Mouse (Mus musculus) embryonic facial prominence, embryonic 14.5 days (tissue): ENCODE data around the gene Hck. TPM values are rescaled to one million over a fixed set of nuclear protein-coding genes. Genes with fewer than 3 reads are reported as not detected.

ENCODE experiments used
- ATAC-seq: fragments of 200-750 bp; cut with Nextera tagmentation; 2 replicates; pipeline ENCODE4 v1.8.0; 2017; ENCODE audit warnings: low read depth, moderate number of reproducible peaks, moderate TSS enrichment
- DNase-seq: peaks from one replicate; pipeline ENCODE4 v3.0.0-alpha.2; 2015; ENCODE audit warnings: low spot score
- H3K27ac ChIP-seq: fragments of 300-500 bp; sonication (generic); replicated peaks from 2 replicates; pipeline ENCODE4 v1.5.1; 2014; ENCODE audit warnings: low read depth, mild to moderate bottlenecking, low read length, moderate library complexity
- H3K27me3 ChIP-seq: fragments of 300-500 bp; sonication (generic); replicated peaks from 2 replicates; pipeline ENCODE4 v1.6.1; 2014; ENCODE audit warnings: low read length; ENCODE audit not compliant: control insufficient read depth, insufficient read depth
- H3K36me3 ChIP-seq: fragments of 300-500 bp; sonication (generic); 2 replicates; pipeline ENCODE4 v1.6.1; 2014; ENCODE audit warnings: low read length, mixed read lengths; ENCODE audit not compliant: control insufficient read depth, insufficient read depth
- H3K4me1 ChIP-seq: fragments of 300-500 bp; sonication (generic); 2 replicates; pipeline ENCODE4 v1.6.1; 2014; ENCODE audit warnings: antibody characterized with exemption, low read length; ENCODE audit not compliant: control insufficient read depth, insufficient read depth
- H3K4me2 ChIP-seq: fragments of 300-500 bp; sonication (generic); 2 replicates; pipeline ENCODE4 v1.6.1; 2014; ENCODE audit warnings: low read depth, mild to moderate bottlenecking, low read length, moderate library complexity, mixed read lengths
- H3K4me3 ChIP-seq: fragments of 300-500 bp; sonication (generic); 2 replicates; pipeline ENCODE4 v1.5.1; 2014; ENCODE audit warnings: low read depth, mild to moderate bottlenecking, low read length
- H3K9ac ChIP-seq: fragments of 300-500 bp; sonication (generic); 2 replicates; pipeline ENCODE4 v1.6.1; 2014; ENCODE audit warnings: low read depth, mild to moderate bottlenecking, low read length, moderate library complexity, mixed read lengths
- H3K9me3 ChIP-seq: fragments of 300-500 bp; sonication (generic); 2 replicates; pipeline ENCODE4 v1.6.1; 2016; ENCODE audit warnings: low read length; ENCODE audit not compliant: control insufficient read depth
- WGBS: fragments of 180-500 bp; shearing (Covaris S2); extraction: QIAGEN DNeasy Blood & Tissue Kit; methylation state at CpG from one replicate; pipeline ENCODE4 v1.1.7; 2014; 5-methylcytosine and 5-hydroxymethylcytosine counted together
- polyA plus RNA-seq: library from polyadenylated mRNA; unstranded; fragments of >200 nt; fragmentation: Nextera tagmentation; extraction: Ambion mirVana; gene quantifications from 2 replicates; pipeline ENCODE4 v1.2.1, GENCODE M21; 2014

Hck gene
- polyA plus RNA-seq, 1 experiment from 2014 or later = 11.6 TPM

DNA sequence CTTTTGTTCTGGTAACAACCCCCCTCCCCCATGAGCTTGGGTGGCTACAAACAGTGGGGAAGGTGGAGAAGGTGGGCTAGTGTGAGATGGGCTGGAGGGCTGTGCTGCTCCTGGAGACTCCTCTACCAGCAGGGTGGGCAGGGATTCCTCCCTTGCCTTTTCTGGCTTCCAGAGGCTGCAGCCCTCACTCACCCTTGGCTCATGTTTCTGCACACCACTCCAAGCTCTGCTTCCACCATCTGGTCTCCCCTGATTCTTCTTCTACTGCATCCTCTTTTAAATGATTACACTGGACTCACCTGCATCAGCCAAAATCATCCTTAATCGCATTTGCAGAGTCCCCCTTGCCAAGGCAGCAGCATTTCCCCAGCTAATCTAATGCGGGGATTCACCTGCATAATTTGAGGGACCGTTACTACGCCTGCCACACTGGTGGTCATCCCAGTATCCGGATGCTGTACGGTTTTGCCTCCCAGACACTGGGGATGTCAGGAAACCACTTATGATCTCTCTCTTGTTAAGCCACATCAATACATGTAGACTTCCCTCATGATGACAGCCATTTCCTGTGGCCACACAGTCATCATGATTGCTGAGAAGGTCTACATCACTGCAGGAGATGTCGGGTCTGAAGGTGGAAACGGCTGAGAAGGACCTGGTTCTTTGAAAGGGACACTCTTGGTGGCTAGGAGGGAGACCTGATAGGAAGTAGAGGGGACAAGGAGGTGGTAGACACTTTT is 43.8 kb downstream of the Hck start:
- Histone ChIP-seq H3K36me3 (no peaks in the 10 kb centered on the region), H3K4me2 (no peak overlapping the region), H3K27ac (no peak overlapping the region), H3K27me3 (no peaks in the 10 kb centered on the region), H3K4me1 (no peaks in the 10 kb centered on the region), H3K9ac (no peak overlapping the region), H3K9me3 (no peaks in the 10 kb centered on the region), H3K4me3 (no peak overlapping the region)
- no peak for ATAC-seq
- no peak for DNase-seq
- 74% methylated on average over 8 of the region's 8 CpGs for WGBS

DNA sequence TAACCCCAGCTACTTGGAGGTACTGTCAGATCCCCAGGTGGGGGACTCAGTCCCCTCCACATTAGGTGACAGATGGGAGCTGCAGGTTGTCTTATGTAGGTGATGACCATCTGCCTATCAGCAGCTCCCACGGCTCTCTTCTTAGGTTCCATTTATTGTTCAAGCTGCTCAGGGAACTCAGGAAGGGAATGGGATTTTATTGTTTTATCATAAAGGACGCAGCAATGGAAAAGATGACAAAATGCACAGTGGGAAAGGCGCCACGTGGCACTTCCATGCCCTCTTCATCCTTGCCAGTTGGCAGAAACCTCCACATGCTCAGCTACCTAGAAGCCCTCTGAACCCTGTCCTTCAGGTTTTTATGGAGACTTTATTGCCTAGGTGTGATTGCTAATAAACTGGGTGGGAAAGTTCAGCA is 44.8 kb downstream of the Hck start:
- H3K4me2 ChIP-seq = no peak overlapping the region
- H3K27ac ChIP-seq = no peak overlapping the region
- no peaks in the 10 kb centered on the region for H3K9me3 ChIP-seq
- H3K4me3 ChIP-seq = no peak overlapping the region
- ATAC-seq = no peak
- DNase-seq = no peak
- no peaks in the 10 kb centered on the region for H3K4me1 ChIP-seq
- no peaks in the 10 kb centered on the region for H3K27me3 ChIP-seq
- no peaks in the 10 kb centered on the region for H3K36me3 ChIP-seq
- no peak overlapping the region for H3K9ac ChIP-seq
- WGBS = 77% methylated on average over 4 of the region's 4 CpGs

DNA sequence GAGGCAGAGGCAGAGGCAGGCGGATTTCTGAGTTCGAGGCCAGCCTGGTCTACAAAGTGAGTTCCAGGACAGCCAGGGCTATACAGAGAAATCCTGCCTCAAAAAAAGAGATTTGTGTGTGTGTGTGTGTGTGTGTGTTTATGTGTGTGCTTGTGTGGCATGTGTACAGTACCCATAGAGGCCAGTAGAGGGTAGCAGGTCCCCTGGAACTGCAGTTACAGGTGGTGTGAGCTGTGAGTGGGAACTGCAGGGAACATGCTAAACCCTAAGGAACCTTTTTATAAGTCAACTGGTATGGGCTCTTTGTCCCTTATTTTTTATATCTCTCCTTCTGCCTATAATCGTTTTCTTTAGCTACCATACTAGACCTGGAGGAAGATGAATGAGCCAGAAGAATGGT is 49.0 kb downstream of the Hck start:
- ATAC-seq = no peak
- Histone ChIP-seq H3K9ac (no peak overlapping the region), H3K4me3 (no peak overlapping the region), H3K27me3 (no peaks in the 10 kb centered on the region), H3K27ac (no peak overlapping the region), H3K9me3 (no peaks in the 10 kb centered on the region), H3K4me1 (peaks cover 3% of the 10 kb centered on the region; the same call in 1 of the 2 replicates), H3K4me2 (no peak overlapping the region), H3K36me3 (no peaks in the 10 kb centered on the region)
- 77% methylated on average over 1 of the region's 3 CpGs for WGBS
- no peak for DNase-seq

DNA sequence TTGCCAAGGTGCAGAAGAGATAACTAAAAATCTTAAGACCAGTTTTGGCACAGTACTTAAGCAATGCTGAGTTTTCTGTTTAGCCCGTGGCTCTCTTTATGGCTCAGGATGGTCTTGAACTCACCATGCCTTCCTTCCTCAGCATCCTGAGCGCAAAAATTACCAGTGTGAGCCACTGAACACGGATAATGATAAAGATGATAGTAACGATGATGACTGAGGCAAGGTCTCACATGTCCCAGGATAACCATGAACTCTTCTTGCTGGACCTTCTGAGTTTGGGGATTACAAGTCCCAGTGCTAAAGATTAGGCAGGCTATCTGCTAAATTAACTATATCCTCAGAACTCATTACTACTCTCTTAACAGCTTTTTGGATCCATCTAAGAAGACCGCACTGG is 51.9 kb downstream of the Hck start:
- WGBS = 83% methylated on average over 5 of the region's 5 CpGs
- no peak for ATAC-seq
- Histone ChIP-seq H3K4me3 (no peak overlapping the region), H3K4me1 (peaks cover 4% of the 10 kb centered on the region; the same call in 1 of the 2 replicates), H3K27ac (no peak overlapping the region), H3K9me3 (no peaks in the 10 kb centered on the region), H3K9ac (no peak overlapping the region), H3K4me2 (no peak overlapping the region), H3K27me3 (no peaks in the 10 kb centered on the region), H3K36me3 (0 out of 2 replicates have a peak, but pooled peaks cover 3% of the 10 kb centered on the region)
- DNase-seq = no peak

DNA sequence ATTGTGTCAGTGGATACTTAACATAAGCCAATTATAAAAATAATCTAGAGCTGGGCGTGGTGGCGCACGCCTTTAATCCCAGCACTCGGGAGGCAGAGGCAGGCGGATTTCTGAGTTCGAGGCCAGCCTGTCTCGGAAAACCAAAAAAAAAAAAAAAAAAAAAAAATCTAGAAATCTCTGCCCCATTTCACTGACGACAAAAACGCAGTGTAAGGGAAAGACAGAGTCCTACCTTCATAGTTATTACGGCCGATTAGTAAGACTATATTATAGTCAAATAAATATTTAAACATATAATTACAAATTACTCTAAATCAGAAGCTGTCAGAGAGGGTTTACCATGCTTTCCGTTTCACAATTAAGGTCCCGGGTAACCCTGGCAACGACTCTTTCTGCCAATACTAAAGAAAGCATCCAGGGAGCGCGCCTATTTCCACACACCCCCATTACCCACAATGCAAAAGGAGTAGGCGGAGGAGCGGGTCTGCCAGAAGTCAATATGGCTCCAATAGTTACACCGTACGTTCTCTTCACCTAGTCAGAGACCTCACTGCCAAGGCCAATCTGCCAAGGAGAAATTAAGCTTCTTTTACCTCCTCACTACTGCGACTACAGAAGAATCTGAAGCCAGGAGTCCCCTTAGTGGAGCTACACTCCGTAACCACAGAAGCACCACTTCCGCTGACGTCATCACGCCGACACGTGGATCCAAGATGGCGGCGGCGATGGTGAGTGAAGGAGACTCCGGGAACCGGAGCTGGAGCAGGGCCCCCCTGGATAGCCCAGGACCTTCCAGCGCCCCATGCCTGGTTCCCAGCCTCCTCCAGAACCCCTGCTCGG is 52.8 kb downstream of the Hck start, which contains the start of gene Tm9sf4:
Tm9sf4 (plus strand) TSS at position 460 of the 840 bp plus-strand sequence.
- Histone ChIP-seq H3K27me3 (no peaks in the 10 kb centered on the region), H3K4me3 (peak within 1 kb of the TSS; percentile 81), H3K9ac (peak within 1 kb of the TSS; percentile 87), H3K27ac (peak within 1 kb of the TSS; percentile 96), H3K36me3 (0 out of 2 replicates have a peak, but pooled peaks cover 4% of the 10 kb centered on the region), H3K9me3 (no peaks in the 10 kb centered on the region), H3K4me2 (peak within 1 kb of the TSS; percentile 87), H3K4me1 (peaks cover 4% of the 10 kb centered on the region; the same call in 1 of the 2 replicates)
- WGBS = 10% methylated on average over 34 of the region's 34 CpGs
- peak; percentile 94 for ATAC-seq
- peak; percentile 96 for DNase-seq

DNA sequence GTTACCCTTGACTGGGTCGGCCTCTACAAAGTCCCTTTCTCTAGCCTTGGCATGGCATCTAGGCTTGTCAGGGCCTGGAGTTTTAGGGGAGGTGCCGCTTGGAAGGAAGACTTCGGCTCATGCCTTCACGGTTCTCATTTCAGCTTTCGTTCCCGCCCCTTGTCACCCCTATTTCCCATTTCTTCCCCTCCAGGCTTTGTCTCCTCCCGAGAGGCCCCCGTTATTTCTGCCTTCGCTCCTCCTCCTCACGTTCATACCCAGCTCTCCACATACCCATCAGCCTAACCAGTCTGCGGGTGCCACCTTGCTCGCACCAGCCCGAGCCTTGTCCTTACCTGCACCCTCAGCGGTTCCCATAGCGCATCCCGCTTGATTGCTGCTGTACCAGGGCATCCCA is 53.4 kb downstream of the Hck start:
- 2% methylated on average over 16 of the region's 16 CpGs for WGBS
- Histone ChIP-seq H3K4me1 (peaks cover 4% of the 10 kb centered on the region; the same call in 1 of the 2 replicates), H3K36me3 (0 out of 2 replicates have a peak, but pooled peaks cover 4% of the 10 kb centered on the region), H3K9ac (peak overlapping the region; percentile 87), H3K9me3 (no peaks in the 10 kb centered on the region), H3K27me3 (no peaks in the 10 kb centered on the region), H3K27ac (peak overlapping the region; percentile 96), H3K4me2 (peak overlapping the region; percentile 87), H3K4me3 (peak overlapping the region; percentile 81)
- ATAC-seq (peak; percentile 28), DNase-seq (no peak)

DNA sequence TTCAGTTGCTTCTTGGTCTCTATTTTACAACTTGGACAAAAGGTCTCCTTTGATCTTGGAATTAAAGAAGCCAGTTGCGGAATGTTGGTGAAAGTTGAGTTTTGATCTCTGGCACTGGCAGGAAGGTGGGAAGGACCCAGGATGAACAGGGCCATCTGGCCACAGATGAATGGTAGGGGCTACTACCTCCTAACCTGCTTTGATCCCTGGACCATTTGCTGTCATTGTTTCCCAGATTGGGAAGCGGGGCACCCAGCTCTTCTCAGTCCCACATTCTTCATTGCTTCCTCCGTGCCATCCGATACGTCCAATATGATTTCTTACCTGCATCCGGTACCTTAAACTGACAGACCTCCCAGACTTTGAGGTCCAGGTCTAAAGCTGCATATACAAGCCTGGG is 58.9 kb downstream of the Hck start:
- Histone ChIP-seq H3K4me2 (no peak overlapping the region), H3K4me3 (no peak overlapping the region), H3K9me3 (no peaks in the 10 kb centered on the region), H3K27ac (no peak overlapping the region), H3K4me1 (peaks cover 16% of the 10 kb centered on the region), H3K27me3 (no peaks in the 10 kb centered on the region), H3K9ac (no peak overlapping the region), H3K36me3 (peaks cover 4% of the 10 kb centered on the region; the same call in 1 of the 2 replicates)
- WGBS = 77% methylated on average over 6 of the region's 6 CpGs
- ATAC-seq (no peak), DNase-seq (no peak)

DNA sequence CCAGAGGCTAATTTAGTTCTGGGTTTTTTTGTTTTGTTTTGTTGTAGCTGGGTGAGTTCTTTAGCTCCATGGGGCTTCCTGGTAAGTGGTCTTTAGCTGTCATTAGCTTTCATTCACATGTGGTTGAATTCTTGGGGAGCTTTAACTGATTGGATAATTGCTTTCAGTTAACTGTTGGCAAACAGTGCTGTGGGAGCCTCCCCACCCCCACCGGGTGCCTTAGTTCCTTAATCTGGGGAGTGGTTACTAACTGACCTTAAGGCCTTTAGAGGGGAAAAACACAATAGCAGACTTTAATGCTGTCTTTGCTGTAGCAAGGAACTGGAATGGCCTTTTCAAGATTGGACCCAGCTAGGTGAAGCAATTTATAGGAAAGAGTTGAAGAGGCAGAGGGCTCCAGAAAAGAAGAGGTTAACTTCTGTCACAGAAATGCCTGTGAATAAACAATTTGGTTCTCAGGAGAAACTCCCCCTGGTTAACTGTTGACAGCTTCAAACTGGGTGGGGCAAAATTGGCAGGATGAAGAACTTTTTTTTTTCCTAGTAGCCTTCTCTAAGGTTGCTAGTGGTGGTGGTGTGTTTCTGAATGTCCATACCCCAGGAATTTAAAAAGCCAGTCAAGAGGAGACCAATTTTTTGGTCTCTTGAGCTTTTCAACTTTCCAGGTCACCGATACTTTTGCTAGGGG is 60.0 kb downstream of the Hck start:
- Histone ChIP-seq H3K4me3 (no peak overlapping the region), H3K9ac (no peak overlapping the region), H3K4me1 (peaks cover 13% of the 10 kb centered on the region), H3K27ac (no peak overlapping the region), H3K4me2 (no peak overlapping the region), H3K36me3 (peaks cover 4% of the 10 kb centered on the region; the same call in 1 of the 2 replicates), H3K9me3 (no peaks in the 10 kb centered on the region), H3K27me3 (no peaks in the 10 kb centered on the region)
- peak; percentile 33; the same call in 1 of the 2 replicates for ATAC-seq
- WGBS = 13% methylated on average over 2 of the region's 2 CpGs
- DNase-seq = peak; percentile 55
